Mouse (Mus musculus) lung, postnatal 4 days (tissue): ENCODE results near the gene Fam25c.
"Not testable (repeated sequence)": the region's sequence is repeated elsewhere in the genome, so short reads cannot be mapped to it uniquely, and the experiment has no call there.

Experiments
- DNase-seq, 2 experiments: peaks; one replicate each; pipeline ENCODE4 v3.0.0; 2021

Fam25c gene

DNA sequence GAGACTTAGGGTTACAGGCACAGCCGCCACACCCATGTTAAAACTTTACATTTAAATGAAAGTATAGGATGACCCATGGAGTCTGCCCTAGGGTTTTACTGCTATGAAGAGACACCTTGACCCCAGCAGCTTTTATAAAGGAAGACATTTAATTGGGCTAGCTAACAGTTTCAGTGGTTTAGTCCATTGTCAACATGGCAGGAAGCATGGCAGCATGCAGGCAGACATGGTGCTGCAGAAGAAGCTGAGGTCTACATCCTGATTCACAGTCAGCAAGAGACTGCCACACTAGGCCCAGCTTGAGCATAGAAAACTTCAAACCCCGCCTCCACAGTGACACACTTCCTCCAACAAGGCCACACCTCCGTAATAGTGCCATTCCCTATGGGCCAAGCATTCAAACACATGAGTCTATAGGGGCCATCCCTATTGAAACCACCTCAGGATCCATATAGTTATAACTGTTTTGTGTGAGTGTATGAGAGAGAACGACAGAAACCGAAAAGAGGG, 31.6 kb downstream of the Fam25c start:
- no peak for DNase-seq

DNA sequence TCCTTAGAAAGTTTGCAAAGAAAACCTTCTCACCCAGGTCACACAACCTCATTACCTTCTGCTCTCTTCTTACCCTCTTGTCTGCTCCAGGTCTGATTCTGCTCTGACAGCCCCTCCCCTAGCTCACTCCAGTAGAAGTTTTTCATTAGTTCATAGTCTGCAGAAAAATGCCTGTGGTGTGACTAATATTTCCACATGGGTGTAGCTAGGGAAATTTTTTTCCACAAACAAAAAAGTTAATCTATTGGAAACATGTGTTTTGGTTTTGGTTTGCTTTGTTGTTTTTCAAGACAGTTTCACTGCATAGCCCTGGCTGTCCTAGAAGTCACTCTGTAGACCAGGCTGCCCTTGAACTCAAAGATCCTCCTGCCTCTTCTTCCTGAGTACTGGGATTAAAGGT, 37.1 kb downstream of the Fam25c start:
- no peak for DNase-seq

DNA sequence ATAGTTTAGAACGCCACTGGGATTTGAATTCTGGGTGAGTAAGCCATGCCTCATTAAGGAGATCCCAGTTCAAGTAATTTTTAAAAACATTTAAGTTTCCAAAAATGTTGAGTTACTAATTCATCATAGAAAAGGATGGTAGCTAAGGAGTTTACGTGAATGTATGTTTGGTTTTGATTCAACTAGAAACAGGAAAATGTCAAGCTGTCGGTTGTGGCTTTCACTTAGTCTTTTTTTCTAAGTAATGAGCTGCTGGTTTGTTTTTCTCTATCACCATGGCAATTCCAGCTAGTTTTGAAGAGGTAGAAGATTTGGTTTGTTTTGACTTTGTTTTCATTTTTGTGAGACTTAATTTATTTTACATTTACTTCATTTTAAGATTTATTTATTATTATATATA, 37.8 kb downstream of the Fam25c start:
- no peak for DNase-seq

DNA sequence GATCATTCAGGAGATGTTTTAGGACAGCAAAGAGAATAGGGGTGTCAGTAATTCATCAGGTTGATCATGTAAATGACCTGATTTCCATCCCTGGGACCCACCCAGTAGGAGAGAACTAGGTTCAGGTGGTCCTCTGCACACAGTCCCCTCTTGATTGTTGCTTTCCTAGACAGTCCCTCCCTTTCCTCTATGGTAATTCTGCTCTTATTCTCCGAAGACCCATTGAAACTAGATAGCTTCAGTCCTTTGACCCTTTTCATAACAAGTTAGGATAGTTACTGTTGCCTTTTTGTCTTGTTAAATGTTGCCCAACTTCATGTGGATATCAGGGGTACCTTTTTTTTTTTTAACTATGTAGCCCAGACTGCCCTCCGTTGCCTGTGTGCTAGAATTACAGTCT, 38.9 kb downstream of the Fam25c start:
- no peak for DNase-seq

DNA sequence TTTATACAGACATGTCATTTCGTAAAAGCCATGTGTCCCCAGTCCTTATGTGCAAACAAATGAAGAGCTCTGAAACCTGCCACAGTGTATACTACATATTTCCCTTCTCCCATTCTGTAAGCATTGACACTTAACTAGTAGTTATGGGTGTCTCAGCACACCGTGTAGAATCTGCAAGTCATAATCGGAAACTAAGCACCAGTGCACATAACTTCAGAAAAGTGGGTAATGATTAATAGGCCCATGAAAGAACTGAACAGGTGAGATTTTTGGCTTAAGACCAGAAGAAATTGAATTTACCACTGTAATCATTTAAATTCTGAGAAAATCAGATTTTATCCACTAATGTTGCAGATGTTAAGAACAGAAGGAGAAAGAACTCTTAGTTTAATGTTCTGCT, 40.4 kb downstream of the Fam25c start:
- no peak for DNase-seq

DNA sequence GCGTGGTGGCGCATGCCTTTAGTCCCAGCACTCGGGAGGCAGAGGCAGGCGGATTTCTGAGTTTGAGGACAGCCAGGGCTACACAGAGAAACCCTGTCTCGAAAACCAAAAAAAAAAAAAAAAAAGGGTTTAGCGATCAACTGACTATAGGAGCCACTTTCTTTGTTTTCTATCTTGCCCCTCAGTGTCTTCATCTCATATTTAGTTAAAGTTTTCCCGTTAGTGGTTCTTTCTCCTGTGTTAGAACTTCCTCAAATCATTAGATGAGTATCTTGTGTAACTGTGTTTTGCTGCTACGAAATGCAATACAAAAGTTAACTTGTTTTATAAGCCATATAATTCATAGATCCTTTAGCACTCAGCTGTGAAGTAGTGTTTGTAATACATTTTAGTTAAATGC, 40.9 kb downstream of the Fam25c start:
- DNase-seq = not testable (repeated sequence)

- no peak for DNase-seq
Measured at GRCm38 (mm10) chr14:34313612-34314011, 41.6 kb downstream of the Fam25c start.

DNA sequence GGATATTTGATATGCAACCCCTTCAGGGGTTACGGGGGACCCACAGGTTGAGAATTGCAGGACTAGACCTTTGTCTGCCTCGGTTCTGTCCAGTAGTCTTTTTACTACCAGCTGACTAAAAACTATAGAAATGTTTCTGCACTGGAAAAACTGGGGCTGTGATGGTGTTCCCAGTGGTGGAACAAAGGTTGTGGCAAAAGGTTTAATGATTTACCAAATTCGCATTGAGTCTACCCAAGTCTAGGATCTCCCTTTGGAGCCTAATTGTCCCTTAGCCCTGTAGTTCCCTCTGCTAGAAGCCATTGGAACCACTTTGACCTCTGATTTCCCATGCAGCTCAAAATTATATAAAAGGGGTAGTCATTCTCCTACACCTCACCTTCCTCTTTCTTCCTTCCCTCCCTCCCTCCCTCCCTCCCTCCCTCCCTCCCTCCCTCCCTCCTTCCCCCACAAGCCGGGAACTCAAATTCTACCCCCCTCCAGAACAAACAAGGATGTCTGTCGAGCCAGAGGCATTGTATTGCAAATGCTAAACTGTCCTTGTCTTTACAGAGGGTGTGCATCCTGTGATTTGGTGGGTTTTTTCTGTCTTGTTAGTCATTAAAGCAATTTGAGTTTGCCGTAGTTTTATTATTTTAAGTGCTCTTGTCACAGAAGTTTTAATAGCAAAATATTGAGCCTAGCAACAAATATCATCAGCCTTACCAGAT, 42.7 kb downstream of the Fam25c start:
- no peak for DNase-seq

DNA sequence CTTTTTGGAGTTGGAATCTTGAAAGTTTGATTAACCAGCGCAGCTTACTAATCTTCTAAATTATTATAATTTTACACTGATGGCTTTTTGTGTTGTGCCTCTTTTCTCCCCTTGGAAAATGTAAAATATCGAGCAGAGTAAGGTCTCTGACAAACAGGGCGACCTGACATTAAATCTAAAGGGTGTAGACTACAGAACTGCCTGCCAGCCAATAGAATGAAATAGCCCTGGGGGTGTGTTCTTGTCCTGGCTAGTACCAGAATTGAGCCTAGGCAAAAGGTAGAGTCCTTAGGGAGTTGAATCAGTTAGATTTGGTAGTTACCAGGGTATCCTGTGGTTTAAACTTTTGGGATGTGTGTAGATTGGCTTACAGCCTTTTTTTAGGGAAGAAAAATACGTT, 43.5 kb downstream of the Fam25c start:
- no peak for DNase-seq

- DNase-seq = peak; percentile 68 to 71
Measured at GRCm38 (mm10) chr14:34311021-34311631, 44.1 kb downstream of the Fam25c start.

- DNase-seq = peak; percentile 98 to 99
Measured at GRCm38 (mm10) chr14:34310234-34310965, 44.8 kb downstream of the Fam25c start, which contains the start of the genes Shld2 and Glud1. Gene Shld2 (minus strand): TSS chr14:34310493. Gene Glud1 (plus strand): TSS chr14:34310727.

- no peak for DNase-seq
Measured at GRCm38 (mm10) chr14:34309907-34310233, 45.4 kb downstream of the Fam25c start.

- DNase-seq = no peak
Measured at GRCm38 (mm10) chr14:34309266-34309665, 46.0 kb downstream of the Fam25c start.

DNA sequence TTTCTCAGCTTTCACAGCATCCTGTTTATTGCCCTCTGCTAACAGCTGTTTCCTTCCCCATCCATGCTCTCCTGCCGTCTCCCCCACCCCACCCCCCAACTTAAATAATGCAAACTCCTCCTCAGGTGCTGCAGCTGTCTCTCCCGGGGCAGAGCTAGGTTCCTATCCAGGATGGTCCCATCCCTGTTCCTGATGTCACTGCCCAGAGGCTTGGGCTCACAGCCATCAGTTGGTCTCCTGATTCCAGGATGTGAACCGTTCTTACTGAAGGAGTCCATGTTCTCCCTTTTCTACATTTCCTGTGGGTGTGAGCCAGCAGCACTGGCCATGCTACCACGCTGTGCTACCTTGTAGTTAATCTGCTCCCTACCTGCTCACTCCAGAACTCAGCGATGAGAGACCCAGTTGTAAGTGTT, 52.0 kb downstream of the Fam25c start:
- peak in 1 of 2 experiments; percentile 24 for DNase-seq

DNA sequence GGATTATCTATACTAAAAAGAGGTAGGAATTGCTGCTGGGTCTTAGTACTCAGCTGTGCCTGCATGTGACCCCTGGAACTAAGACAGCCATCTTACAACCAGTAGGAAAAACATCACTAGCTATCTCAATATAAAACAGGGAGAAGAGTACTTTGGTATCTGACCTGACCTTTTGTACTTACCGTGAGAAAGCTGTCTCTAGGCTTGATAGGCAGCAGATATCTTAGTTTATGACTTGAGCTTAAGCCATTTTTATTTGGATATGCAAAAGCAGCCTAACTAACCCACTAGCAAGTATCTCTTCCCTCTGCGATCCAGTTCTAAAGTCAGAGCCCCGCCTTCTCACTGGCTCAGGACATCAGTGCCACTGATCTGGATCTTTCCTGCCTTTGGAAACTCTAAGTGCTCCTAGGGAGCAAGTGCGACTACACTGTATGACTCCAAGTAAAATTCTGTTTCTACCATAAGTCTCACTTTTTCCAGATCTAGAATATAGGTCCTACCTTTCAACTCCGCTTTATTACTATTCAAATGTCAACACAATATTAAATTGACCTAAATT, 52.5 kb downstream of the Fam25c start:
- no peak for DNase-seq
